Mouse (Mus musculus) kidney, postnatal 10 days (tissue): ENCODE measurements around the gene Sik1.

Source experiments
- DNase-seq: peaks from one replicate; pipeline ENCODE4 v3.0.0; 2021; ENCODE audit warnings: mixed read lengths

The Sik1 gene

DNA sequence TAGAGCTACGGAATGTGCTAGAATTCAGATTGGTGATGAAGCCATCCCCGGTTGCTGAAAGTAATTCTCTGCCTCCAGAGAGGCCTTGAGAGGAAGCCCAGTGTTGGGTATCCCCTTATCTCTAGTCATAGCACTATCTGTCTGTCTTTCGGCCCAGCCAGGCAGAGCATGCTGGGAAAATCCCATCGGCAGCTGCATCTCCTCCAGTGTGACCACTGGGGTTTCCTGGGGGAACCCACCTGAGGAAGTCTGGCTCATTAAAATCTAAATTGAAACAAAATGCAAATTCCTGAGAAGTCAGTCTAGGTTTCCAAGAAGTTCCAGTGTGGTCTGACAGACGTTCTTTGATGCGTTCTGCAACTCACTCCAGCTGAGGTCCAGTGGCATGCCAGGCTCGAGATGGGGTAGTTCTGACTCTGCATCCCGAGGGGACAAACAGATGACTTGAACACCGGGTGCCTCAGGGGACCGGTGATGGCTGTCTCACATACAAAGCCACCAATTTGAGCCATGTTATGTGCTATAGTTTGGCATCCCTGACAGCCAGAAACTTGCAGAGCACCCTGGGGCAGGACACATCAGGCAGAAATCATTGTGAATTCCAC, 19.8 kb upstream of the Sik1 start:
- DNase-seq: peak; percentile 4

DNA sequence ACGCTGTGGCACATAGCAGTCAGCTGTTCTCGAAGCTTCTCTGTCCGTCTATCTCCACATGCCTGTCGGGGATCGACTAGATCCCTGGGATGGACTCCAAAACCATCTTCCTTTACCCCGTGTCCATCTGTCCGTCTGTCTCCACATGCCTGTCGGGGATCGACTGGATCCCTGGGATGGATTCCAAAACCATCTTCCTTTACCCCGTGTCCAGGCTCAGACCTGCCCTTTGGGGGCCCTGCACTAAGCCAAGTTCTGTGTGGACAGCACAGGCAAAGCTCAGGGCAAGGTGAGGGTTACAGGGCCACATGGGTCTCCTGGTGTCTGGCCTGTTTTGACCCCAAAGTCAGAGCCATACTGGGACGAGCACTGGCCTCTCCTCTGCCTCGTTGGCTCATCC, 19.1 kb upstream of the Sik1 start:
- DNase-seq: peak; percentile 3

DNA sequence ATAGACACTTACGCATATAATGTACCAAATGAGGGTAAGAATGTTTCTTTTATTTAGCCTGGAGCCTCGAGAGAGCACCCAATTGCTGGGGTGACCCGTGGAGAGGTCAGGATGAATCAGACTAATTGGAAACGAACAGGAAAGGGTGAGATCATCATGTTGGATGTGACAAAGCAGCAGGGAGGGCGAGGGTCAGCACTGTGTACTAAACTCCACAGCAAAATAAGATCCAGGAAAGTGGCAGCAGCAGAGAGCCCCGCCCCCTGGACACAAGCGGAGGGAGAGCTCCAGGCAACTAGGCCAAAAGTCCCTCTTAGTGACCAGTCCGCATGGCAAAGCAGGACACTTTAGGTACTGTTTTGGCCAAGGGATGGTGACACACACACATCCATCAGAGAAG, 18.4 kb upstream of the Sik1 start:
- peak; percentile 74 for DNase-seq

DNA sequence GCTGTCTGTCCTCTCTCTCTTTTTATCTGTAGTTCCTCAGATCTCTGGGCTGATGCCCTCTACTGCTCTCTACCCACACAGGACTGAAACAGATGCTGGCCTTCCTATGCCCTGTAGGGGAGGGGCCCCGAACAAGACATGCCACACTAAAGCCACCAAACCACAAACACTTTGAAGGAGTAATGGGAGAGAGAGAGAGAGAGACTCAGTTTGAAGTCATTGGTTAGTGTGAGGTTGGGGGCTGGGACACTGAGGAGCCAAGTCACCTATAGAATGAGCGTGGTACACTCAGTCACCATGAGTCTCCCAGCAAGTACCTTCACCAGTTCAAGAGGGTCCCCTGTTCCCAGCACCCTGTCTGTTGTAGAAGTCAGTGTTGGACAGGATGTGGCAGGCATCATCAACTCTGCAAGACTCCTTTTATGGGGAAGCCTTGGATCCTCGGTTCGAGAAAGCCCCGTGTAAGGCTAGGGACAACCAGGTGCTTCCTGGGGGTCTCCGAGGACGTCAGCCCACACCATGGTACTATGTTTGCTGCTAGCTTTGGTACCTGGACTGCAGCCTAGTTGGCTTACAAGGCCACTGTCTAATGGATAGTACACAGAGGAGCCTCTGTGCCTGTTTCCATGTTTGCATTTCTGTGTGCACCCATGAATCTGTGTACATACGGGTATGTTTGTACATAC, 17.7 kb upstream of the Sik1 start:
- peak; percentile 7 for DNase-seq

DNA sequence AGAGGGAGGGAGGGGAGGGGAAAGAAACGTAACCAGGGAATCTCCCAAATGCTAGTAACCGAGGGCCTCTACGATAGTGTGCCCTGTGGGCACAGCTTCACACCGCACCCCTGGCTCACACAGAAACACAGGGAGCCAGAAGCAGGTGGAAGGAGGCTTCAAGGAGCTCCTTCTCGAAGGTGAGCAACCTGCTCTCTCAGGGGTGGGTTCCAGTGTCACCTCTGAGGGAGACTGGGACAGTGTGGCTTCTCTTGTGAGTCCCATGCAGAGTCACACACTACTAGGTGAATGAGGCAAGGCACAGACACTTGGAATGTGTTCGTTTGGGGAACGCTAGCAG, 17.2 kb upstream of the Sik1 start:
- no peak for DNase-seq

DNA sequence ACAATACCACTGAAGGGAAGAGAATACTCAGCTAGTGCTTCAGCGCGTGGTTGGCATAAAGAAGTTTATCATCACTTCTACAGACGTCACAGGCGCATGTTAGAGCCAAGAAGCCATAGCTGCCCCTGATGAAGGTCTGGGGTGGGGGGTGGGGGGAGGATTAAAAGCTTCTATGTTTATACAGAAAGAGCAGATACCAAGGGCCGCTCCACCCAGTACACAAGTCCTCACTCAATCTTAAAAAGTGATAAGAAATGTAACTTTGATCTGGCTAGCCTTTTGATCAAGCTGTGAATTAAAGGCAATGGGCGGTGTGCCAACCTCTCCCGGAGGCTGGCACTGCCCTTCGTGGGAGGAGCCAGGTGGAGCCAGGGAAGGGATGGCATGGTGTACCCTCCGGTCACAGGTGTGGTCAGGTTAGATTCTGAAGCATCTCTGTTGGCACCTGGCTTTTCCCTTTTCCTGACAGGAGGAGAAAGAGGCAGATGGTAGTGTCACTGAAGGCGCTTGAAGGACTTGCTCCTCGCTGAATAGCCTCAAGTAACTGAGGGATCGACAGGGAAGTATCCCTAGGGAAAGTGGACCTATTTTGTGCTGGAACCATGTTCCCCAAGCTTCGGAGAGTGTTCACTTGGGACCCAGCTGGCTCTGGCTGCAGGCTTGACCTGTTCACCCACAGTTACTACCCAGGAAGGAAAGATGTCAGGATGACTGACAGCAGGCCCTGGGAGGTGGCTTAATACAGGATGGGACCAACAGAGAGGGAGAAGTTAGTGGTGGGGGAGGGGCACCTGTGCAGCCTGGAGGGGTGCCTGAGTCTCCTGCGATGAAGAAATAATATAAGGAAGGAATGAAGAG, 16.6 kb upstream of the Sik1 start:
- peak; percentile 47 for DNase-seq

DNA sequence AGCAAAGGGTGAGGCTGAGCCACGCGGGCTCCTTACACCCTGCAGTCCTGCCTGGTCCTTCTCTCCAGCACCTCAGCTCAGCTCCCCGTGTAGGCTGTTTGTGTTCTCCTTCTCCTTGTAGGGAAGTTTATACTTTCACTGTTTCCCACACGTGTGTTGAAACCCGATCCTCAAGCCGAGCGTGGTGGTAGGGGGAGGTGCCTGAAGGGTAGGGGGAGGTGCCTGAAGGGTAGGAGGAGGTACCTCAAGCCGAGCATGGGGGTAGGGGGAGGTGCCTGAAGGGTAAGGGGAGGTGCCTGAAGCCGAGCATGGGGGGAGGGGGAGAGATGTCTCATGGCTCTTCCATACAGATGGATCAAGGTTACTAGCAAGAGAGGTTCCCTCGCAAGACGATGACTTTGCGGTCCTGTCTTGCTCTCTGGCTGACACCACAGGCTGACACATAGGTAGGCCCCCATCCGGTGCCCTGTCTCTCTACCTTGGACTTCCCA, 15.4 kb upstream of the Sik1 start:
- DNase-seq: peak; percentile 13

DNA sequence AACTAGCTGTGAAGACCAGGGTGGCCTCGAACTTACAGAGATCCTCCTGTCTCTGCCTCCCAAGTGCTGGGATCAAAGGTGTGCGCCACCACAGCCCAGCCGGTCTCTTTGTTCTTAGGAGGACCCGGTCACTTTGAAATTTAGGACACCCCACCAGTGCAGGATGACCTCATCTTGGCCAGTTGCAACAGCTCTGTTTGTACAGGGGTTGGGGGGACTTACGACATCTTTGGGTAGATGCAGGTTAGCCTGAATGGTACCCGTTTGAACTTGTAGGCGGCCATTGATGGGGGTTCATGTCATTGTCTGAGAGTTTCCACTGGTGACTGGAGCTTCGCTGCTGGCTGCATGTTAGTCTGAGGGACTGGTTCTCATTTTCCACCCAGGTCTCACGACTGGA, 14.8 kb upstream of the Sik1 start:
- DNase-seq: peak; percentile 4

DNA sequence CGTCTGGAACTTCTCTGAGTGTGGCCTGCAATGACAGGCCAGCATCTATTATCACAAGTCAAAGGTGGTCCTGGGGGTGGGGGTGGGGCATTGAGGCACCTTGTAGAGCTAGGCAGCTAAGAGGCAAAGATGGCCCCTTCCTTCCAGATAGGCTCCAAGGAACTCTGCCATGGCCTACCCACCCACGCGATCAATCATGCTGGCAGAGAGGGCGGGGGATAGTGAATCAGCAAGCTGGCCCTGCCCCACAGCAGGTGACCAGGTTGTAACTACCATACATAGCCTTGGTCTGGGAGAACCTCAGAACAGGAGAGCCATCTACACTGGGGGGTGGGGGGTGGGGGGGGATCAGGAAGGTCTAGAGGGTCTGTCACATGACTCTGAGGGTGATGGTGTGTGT, 12.5 kb upstream of the Sik1 start:
- DNase-seq: peak; percentile 3

DNA sequence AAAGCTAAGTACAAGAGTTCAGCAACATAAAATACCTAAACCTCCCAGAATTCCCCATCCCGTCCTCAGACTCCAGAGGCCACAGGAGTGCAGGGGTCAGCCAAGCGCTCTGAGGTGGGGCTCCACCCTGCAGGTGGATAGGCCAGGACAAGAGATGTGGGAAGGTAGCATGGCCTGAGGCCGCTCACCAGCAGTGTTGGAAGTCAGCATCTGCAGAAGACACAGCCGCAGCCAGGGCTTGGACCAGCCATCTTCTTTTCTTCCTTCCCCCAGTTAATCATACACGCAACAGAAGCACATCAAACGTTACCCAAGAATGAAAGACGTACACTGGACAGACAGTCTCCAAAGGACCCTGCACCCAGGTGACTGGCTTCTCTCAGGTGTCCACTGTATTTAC, 11.5 kb upstream of the Sik1 start:
- peak; percentile 5 for DNase-seq

DNA sequence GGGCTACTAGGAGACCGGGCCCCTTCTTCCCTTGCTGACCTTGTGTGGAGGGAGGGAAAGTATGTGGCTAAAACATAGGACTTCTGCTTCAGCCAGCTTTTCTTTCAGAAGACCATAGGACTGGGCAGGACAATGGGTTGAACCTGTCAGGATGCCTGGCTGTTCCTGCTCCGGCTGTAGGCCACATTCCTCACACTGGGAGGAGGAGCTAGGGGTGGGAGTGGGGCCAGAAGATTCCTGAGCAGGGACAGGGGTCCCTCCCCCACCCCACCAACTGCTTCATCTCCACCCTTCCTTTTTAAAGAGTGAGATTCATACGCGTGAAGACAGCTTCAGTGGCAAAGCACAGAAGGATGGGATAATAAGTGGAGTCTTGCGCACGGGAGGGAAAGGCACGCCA, 10.0 kb upstream of the Sik1 start:
- DNase-seq: peak; percentile 35

DNA sequence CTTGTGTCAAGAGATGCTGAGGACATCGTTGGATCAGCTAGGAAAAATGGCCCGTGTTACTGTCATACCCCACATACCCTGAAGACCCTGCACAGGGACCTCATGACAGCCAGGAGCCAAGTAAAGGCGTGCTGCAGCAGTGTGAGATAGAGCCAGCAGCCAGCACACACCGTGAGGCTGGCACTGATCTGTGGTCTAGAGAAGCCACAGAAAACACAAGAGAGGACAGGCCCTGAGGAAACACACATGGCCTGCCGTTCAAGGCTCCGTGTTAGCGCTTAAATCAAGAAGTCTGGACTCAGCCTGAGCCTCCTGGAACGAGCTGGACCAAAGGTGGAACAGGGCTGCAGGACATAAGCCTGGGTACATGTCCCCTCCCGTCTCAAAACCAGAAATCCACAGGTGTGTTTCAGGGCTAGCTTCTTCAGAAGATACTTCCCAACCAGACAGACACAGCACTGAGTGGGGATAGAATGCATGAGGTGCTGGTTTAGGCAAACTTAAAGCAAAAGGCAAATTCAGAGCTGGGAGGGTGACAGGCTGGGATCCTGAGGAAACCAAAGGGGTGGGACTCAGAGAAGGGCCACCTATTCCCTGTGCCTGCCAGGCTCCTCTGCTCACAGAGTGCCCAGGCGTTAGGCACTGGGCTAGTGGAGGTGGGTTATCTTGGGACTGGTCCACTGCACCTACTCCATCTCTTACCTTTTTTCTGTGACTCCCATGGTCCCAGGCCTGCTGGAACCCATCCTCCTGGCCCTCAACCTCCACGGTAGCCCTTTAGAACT, 9.3 kb upstream of the Sik1 start:
- DNase-seq: peak; percentile 3

DNA sequence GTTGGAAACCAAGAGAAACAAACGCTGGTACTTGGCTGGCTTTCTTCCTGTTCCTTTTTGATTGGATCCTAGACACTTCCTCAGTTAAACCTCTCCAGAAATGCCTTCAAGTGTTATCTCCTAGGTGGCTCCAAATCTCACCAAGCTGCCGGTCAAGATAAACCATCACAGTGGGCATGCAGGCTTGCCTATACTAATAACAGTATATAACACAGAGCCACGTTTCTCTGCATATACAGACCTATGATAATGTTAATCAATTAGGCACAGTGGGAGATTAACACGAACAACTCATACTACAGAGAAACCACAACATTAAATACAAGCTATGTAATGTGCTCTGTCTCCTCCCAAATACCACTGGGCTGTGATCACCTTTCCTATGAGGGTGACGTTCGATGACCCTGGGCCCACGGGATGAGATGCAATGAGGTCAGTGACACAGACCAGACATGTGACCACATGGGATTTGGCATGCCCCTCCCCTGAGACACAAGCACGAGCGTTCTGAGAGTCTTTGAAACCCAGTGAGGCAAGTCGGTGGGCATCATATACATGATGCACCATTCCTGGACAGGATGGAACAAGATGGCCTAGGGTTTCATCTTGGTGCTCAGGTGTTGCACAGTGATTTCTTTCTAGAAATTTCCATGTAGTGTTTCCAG, 7.7 kb upstream of the Sik1 start:
- peak; percentile 3 for DNase-seq

DNA sequence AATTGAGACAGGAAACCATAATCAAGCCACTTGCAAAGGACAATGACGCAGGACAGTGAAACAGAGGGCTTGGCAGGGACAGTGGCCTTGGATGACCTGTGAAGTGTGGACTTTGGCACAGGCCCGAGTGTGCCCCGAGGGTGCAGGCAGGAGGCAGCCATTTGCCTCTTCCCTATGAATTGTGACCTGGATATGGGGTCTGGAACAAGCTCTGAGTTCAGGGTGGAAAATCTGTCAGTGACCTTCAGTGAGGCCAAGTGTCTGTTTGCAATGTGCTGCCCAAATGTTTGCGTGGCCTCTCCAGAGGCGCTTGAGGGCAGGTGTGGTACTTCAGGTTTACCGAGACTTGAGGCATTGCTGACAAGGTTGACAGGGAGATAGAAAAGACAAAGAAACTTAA, 6.5 kb upstream of the Sik1 start:
- peak; percentile 41 for DNase-seq

DNA sequence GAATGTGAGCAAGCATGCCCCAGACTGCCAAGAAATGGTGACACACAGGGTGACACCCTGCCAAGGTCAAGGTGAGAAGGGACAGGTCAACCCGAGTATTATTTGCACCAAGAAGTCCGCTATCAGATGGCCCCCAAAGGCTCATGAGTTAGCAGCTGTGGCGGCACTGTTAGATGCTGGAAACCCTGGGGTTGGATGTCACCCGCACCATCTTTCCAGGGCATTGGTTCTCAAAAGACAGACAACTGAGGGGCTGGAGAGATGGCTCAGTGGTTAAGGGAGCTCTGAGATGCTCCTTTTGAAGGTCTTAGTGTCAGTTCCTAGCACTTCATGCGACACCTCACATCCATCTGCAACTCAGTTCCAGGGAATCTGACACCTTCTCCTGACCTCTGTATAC, 6.1 kb upstream of the Sik1 start:
- peak; percentile 6 for DNase-seq

DNA sequence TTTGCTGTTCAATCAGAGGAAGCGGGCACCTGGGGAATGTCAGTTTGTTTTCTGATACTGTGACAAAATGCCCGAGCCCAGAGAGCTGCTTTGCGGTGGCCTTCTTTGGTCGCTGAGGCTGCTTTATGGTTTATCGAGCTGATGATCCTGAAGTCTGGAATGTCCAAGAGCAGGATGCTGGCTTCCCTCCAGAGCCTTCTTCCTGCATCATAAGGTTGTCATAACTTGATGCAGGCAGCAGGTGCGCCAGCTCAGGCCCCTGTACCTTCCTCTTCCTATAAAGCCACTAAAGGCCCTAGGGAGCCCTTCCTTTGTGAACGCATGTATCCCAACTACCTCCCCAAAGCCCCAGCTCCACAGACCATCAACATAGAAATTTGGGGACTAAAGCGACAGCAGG, 5.3 kb upstream of the Sik1 start:
- no peak for DNase-seq

DNA sequence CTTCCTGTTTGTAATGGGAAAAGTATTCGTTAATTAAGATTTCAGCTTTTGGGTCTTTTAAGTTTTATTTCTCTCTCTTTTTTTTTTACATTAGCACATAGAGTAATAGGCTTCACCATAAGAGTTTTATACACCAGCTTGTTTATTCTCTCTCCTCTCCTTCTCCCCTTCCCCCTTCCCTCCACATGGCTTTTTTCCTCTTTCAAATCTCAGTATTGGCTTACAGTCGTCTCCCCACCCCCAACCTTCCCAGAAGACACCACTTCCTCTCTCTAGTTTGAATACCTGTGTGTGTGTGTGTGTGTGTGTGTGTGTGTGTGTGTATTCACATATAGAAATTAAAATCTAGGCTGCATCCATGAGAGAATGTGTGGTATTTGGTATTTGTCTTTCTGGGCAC, 3.8 kb upstream of the Sik1 start:
- DNase-seq: no peak

DNA sequence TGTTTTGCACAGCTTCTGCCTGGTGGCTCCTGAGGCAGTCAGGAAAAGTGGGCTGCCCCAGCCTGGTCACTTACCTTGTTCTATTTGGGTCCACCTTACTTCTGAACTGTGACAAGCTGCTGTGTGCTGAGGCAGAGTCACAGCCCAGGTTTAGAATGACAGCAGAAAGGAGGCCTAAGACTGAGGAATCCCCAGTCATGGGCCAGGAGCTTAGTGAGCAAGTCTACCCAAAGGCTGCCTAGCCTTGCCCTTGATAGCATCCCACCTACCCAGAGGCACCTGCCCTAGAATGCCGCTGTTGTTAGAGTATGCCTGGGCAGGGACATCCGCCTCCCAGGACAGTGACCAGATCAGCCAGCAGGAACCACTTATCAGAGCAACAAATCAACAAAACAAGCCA, 3.2 kb upstream of the Sik1 start:
- DNase-seq: no peak

DNA sequence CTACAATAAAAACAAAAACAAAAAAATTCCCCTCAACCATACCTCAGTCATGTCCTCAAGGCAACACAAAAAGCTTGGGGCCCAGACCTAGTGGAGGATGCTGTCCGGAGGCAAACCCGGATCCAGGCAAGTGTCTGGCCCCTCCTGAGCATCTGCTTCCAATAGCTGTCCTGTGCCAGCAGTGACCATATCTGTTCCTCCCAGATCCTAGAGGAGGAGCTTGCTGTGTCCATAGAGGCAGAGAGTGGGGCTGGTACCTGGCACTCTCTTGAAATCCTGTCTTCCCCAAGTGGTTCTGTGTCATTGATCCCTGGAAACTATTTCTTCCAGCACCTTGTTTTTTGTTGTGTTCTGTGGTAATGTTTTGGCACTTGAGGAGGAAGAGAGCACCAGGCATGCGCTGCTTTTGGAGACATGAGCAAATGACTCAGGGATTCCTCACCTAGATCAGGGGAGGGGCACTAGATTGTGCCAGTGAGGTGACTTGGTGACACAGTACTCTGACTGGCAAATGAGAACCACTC, 2.4 kb upstream of the Sik1 start:
- DNase-seq: no peak

DNA sequence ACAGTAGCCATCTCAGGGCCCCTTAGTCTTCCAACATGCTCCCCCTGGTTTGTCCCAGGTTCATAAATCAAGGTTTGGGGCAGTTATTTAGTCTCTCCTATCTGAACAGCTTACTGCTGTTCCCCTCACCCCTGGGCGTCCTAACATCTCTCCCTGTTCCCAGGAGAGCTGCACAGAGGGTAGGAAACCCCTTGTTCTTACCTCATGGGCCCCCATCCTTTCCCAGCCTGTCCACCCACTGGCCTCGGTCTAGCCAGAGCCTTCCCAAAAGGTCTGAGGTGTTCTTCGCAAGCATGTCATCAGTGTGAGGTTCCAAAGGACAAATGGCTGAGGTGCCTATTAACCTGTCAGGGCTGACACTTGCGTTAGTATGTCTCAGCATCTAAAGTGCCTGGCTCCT, 1.6 kb upstream of the Sik1 start:
- no peak for DNase-seq

DNA sequence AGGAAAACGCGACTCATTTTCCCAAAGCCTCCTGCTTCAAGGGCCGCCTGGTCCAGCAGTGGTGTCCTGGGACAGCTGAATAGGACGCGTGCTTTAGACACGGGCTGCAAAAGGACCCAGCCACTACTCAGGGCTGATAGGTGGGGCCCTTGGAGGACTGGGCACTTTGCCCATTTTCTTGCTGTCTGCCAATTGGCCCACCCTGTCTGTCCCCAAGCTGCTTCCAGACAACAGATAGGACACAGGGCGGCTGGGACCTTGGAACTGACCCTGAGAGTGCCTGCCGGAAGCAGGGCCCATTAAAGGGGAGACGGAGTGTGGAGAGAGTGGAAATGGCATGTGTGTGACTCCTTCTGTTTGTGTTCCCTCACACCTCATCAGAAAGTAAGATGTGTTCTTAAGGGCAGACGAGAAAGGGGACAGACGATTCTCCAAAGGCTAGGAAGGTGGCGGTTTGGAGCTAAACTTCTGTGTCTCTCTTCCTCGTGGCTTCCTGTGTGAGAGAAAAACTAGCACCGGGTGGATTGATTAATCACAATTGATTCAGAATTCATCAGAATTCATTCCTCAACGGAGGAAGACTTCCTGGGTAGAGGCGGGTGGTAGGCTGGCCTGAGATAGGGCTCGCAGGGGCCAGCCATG, 1.0 kb upstream of the Sik1 start:
- DNase-seq: peak; percentile 86
